ENCODE assay signal across 8 mouse cellular contexts in genomic region chr13:92639093-92640014, GRCm38 (mm10). TPM values are rescaled to one million over a fixed set of nuclear protein-coding genes. Genes with fewer than 3 reads are reported as not detected.
DNase-seq lines count a peak whose midpoint lies in the region; ATAC-seq and TF ChIP-seq lines count a peak whose summit lies in the region.

No protein-coding gene starts in this region.

- H3K4me3 ChIP-seq in lung, embryonic 14.5 days (ENCODE audit: low read depth, low read length), result no peak overlapping the region

- 41% methylated on average over 12 of the region's 12 CpGs for WGBS in lung, embryonic 14.5 days

- no peak overlapping the region for H3K9ac ChIP-seq in lung, embryonic 14.5 days

- no peaks in the 10 kb centered on the region for H3K36me3 ChIP-seq in lung, embryonic 14.5 days (ENCODE audit: insufficient read depth)

- H3K4me2 ChIP-seq in lung, embryonic 14.5 days, result peak overlapping the region; percentile 16; the same call in 1 of the 2 replicates

- peaks cover 30% of the 10 kb centered on the region for H3K4me1 ChIP-seq in lung, embryonic 14.5 days (ENCODE audit: insufficient read depth)

- peak; percentile 33; the same call in 1 of the 2 replicates for ATAC-seq in lung, embryonic 14.5 days (ENCODE audit: insufficient read depth)

- TF ChIP-seq CTCF in lung, embryonic 14.5 days (IDR thresholded peaks at IDR 0.05; ENCODE audit: low read depth), result no peak

- peak; percentile 80 for DNase-seq in lung, embryonic 14.5 days
- DNase-seq in lung, postnatal 14 days, result no peak
- peak; percentile 49 to 64 for DNase-seq in frontal cortex, postnatal 14 days (ENCODE audit: low spot score in 2 of 2)
- peak; percentile 83 for DNase-seq in lung, postnatal 36 days
- DNase-seq in thymus, postnatal 14 days, result peak; percentile 56
- DNase-seq in urinary bladder, postnatal 14 days (ENCODE audit: low spot score), result no peak
- no peak for DNase-seq in urinary bladder, postnatal 25 days (ENCODE audit: low spot score)
- no peak for DNase-seq in kidney, postnatal 4 days

- H3K27me3 ChIP-seq in lung, embryonic 14.5 days (ENCODE audit: insufficient read depth, low read length), result no peaks in the 10 kb centered on the region

- H3K9me3 ChIP-seq in lung, embryonic 14.5 days (ENCODE audit: low read depth, low read length), result no peaks in the 10 kb centered on the region

- no peak overlapping the region; the same call in 1 of the 2 replicates for H3K27ac ChIP-seq in lung, embryonic 14.5 days (ENCODE audit: low read depth)

RNA-seq across cellular contexts. Expression of gene Serinc5, which starts 28.5 kb away (rescaled TPM):
- 22.0 and 22.5 TPM in 2 replicates for polyA plus RNA-seq in lung, embryonic 14.5 days (2014; fragmentation: Nextera tagmentation; extraction: Ambion mirVana)

Comparison
In these comparisons a context has a peak if more than half of its experiments do, and no peak if none do; other contexts are left out.
1. DNase-seq: peak in lung, embryonic 14.5 days (single experiment), frontal cortex, postnatal 14 days (2 of 2), lung, postnatal 36 days (single experiment) and thymus, postnatal 14 days (single experiment); none in lung, postnatal 14 days (single experiment), urinary bladder, postnatal 14 days (single experiment), urinary bladder, postnatal 25 days (single experiment) and kidney, postnatal 4 days (0 of 2).